Mouse (Mus musculus) kidney, postnatal 25 days (tissue): ENCODE measurements around the gene Cd209a.
A peak's percentile ranks its signal among the peaks of the same experiment; 100 is the strongest.
"Not testable (repeated sequence)": the region's sequence is repeated elsewhere in the genome, so short reads cannot be mapped to it uniquely, and the experiment has no call there.

Experiments used
- DNase-seq, 2 experiments: peaks; one replicate each; pipeline ENCODE4 v3.0.0; 2021; ENCODE audit warnings: mixed read lengths in 2 of 2

The Cd209a gene

DNA sequence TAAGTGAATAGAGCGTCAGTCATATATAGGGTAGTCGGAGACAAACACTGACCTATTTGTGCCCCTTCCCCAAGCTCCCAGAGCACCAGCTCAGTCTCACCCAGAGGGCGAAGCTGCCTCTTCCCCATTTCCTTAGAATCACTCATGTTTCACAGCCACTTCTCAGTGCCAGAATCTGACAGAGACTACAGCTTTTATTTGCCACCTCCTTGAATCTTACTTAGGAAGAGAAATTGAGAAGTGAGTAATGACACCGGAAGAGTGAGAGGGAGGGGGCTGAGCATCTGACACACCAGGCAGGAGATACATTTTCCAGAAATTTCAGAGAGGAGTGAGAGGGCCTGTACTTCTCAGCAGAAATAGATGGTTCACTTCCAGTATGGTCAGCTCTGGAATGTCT lies at the start of gene Cd209a:
Gene Cd209a (minus strand): TSS at position 224 of the 400 bp plus-strand sequence.
- DNase-seq = no peak

DNA sequence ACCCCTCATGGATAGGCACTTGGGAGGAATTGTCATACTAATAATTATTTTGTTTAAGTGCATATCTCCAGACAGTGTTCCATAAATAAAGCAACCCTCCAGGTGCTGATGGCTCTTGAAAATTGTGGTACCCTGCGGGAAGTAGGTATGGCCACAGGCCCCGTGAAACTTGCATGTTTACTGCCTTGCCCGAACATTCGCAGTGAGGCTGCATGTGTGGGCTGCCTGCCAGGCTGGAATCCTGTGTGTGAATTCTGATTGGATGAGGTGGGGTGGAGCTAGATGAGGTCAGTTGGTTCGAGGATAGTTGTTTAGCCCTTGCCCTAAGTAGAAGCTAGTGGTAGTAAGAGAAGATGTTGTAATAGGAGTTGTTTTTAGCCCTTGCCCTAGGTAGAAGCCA lies 19.9 kb upstream of the Cd209a start:
- not testable (repeated sequence) for DNase-seq

DNA sequence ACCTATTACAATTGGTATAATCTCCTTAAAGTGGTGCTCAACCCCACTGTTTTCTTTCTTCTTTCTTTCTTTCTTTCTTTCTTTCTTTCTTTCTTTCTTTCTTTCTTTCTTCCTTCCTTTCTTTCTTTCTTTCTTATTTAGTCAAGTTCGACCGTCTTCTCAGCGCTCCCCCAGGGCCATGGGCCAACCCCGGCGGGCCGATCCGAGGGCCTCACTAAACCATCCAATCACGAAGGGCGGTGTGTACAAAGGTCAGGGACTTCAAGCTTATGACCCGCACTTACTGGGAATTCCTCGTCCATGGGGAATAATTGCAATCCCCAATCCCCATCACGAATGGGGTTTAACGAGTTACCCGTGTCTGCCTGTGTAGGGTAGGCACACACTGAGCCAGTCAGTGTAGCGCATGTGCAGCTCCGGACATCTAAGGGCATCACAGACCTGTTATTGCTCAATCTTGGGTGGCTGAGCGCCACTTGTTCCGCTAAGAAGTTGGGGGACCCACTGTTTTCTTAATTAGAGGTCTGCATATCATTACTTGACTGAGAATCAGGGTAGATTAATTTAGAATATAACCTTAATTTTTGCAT lies 5.6 kb upstream of the Cd209a start:
- DNase-seq = peak; percentile 69 to 74

DNA sequence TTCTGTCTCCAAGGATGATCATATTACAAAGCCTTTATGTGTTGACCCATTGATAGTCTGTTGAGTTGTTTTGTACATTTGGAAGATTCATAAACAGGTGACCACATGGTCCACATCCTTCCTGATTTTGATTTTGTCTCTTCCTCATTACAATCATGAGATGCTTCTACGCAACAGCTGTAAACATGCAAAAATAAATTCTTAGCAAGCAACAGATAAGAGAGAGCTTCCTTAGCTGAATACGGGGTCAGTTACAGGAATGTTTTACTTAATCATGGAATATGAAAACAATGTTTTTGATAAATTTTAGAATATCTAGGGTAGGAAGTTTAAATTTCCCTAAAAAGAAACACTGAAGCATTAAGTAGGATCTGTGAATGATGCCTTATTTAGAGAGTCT lies 11.8 kb downstream of the Cd209a start:
- no peak for DNase-seq

DNA sequence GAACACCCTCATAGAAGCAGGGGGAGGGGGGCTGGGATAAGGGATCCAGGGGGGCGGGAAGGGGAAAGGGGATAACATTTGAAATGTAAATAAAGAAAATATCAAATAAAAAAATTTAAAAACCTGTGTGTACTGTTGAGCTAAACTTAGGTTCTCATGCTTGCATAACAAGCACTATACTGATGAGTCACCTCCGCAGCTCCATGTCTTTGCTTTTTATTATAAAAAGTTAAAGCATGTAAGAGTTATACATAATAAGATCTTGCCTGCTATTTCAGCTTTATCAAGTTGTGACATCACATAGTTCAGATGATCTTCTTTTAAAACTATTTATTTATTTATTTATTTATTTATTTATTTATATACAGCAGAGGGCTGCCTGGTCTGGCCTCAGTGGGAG lies 13.2 kb downstream of the Cd209a start:
- DNase-seq = no peak

DNA sequence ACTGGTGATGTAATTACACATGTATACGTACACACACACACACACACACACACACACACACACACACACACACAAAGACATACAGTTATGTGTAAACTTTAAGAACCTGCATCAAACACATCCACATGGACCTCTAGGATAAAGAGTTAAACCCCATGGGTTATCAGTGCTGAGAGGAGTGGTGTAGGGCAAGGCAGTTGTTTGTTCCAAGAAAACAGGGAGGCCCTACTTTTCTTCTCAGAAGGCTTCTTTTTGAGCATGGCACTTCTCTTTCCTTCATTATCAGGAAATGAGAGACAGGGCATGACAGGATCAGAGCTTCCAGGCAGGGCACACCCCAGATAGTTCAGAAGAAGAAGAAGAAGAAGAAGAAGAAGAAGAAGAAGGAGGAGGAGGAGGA lies 14.7 kb downstream of the Cd209a start:
- no peak for DNase-seq

DNA sequence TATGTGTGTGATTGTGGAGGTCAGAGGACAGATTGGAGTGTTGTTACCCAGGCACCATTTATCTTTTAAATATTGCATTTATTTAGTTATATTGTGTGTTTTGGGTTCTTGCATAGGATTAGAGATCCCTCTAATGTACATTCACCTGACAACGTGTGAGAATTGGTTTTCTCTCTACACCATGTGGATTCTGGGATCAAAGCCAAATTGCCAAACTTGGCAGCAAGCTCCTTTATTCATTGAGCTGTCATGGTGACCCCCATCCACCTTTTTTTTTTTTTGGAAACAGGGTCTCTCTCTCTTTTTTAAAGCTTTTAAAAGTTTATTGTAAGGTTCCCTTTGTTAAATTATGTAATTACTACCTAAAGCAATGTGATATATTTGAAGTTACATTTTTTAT lies 27.7 kb downstream of the Cd209a start:
- no peak for DNase-seq

DNA sequence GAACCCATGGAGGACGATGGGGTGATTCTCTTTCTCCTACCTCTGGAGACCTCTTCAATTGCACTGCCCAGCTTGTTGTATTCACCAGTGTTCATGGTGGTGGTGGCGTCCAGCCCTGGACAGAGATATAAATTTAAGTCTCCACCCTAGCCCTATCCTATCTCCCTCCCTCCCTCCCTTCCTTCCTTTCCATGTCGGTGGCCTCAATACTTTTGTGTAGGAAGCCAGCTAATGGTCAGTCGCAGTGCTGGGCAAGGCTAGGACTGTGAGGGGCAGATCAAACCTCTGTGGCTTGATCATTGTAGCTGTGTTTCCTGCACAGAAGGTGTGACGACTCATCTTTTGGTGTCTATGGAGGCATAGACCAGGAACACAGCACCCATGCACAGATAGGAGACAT lies 28.2 kb downstream of the Cd209a start, which contains the start of gene Clec4g:
Gene Clec4g (minus strand): TSS at position 101 of the 400 bp plus-strand sequence.
- DNase-seq = no peak

DNA sequence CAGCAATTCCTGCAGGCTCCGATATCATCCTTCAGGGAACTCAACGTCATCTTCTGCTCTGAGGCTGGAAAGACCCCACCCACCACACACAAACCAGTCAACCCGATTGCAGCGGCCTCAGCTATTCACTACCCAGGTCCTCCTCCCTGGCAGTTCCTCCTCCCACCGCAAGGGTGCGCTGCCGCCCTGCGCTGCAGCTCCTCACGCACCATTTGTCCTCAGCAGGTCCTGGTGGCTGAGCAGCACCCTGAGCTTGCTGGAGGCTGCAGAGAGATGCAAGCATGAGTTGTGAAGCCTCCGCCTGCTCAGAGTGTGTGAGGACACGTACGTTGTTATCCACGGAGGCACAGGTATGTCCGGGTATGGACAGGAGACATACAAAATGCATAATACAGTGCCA lies 30.2 kb downstream of the Cd209a start:
- DNase-seq = peak; percentile 72 to 73

DNA sequence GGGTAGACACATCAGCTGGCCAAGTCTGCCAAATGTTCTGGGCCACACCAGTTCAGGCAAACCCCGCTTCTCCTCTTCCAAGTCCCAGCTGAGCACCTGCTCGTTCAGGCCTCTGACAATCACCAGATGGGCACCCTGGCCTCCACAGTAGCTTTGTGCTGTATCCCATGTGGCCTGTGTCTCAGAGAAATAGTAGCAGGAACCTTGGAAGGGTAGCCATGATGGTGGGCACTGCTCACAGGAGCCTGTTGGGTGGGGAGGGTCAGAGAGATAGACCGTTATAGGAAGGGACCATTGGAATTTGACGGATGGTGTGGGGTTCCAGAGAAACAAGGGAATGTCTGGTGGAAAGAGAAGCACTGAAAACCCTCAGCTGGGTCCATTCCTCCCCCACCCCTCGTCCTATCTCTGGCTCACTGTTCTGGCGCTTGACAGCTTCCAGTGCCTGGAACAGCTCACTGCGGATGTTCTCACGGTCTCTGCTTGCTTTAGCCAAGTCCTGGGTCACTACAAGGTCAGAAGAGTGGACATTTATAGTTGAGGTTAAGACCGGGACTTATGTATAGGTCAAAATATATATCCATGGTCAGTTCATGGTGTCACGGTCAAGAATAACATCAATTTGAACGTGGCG lies 31.3 kb downstream of the Cd209a start:
- DNase-seq = no peak

DNA sequence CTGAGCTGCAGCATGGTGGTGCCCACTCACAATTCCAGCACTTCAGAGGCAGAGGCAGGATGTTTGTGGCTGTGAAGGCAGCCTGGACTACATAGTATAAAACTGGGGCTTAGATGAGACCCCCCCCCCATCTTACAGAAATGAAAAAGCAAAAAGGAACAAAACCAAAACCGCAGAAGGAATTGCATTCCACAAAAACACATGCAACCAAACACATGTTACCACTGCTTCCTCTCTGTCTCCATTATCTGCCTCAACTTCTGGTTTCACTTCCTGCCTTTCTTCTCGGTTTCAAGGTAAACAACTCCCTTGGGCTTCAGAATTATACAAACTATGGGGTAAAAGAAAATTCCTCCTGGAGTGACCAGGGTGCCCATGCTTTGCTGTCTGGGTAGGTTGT lies 37.1 kb downstream of the Cd209a start:
- no peak for DNase-seq

DNA sequence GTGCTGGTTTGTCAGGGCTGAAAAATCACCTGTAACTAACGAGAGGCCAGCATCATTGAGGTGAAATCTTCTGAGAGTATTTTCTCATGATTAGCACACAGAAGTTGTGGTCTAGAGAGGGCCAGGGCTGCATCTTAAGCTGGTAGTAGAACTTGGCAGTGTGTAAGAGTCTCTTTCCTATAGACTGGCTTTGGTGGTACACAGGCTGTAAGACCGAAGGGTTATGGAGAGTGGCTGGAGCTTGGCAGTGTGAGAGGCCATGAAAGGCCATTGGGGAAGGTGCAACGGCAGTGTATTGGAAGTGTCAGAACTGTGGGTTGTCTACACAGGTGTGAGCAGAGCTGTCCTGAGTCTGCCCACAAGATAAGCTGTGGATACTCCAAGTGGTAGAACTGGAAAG lies 38.5 kb downstream of the Cd209a start:
- no peak for DNase-seq

DNA sequence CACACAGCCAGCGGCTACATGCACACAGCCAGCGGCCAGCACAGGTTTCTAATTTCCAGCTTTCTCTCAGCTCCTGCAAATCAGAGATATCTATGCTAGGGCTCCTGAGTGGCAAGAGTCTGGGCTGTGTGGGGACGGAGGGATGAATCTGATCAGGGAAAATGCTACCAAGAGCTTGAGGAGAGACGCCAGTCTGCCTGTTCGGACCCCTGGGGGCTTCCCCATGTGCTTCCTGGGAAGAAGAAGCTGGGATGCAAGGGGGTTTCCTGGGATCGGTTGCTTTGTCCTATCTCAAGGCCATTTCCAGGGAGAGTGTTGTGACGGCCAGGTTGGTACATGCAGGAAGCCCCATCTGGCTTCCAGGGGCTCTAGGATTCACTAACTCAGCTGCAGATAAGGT lies 41.2 kb downstream of the Cd209a start:
- DNase-seq = no peak

DNA sequence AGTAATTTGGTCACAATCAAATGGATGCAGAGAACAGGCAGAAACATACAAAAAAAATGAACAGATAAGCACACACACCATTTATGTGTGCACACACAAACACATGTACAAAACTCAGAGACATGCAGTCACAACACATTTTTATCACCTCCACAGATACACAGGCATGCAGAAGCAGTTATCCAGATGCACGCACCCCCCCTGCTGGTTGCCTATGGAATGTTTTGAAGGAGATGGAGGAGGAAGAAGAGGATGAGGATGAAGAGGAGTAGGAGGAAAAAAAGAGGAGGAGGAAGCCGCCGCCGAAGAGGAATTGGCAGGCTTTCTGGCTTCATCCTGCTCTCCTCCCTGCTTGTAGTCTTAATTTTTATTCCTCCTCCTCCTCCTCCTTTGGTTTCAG lies 43.1 kb downstream of the Cd209a start:
- DNase-seq = peak in 1 of 2 experiments; percentile 31

DNA sequence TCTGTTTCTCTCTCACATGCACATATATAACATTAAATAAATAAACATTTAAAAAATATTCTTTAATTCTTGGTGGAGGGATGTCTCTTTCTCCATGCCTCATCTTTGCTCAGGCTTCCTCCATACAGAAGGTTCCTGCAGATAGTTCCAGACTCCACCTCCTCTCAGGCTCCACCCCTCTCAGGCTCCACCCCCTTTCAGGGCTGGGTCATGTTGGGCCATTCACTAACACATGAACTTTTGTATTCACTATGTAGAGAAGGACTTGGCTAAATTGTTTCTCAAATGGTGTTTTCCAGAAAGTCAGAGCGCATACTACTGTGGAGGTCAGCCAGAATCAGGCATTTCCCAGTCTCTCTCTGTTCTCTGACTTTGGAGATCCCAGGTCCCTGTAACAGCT lies 47.3 kb downstream of the Cd209a start:
- DNase-seq = no peak

DNA sequence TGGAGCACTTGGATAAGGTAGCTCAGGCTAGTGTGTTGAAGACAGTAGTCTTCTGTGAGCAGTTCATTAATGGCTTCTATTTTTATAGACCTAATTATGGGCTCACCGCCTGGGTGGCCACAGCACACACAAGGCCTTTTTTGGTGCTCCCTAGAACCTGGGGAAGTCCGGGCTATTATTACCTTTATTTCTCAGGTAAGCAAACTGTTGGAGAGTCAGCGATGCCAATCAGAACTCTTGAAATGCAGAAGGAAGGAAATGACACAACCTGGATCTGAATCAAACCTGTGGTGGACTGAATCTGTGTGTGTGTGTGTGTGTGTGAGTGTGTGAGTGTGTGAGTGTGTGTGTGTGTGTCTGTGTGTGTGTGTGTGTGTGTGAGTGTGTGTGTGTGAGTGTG lies 54.7 kb downstream of the Cd209a start, which contains the start of gene Fcer2a:
Gene Fcer2a (minus strand): TSS at position 55 of the 400 bp plus-strand sequence.
- DNase-seq = no peak
